Mouse (Mus musculus) forebrain, postnatal 0 days (tissue): Measurements from ENCODE around the gene Dync1h1. TPM values are rescaled to one million over a fixed set of nuclear protein-coding genes. Genes with fewer than 3 reads are reported as not detected.

Experiments
- ATAC-seq: fragments of 200-750 bp; cut with Nextera tagmentation; 2 replicates; pipeline ENCODE4 v1.8.0; 2017; ENCODE audit warnings: mild to moderate bottlenecking, moderate library complexity
- DNase-seq: peaks from one replicate; pipeline ENCODE4 v3.0.0-alpha.2; 2015
- H3K27ac ChIP-seq: fragments of 300-500 bp; sonication (generic); 2 replicates; pipeline ENCODE4 v1.5.1; 2014; ENCODE audit warnings: low read depth, mild to moderate bottlenecking, antibody characterized with exemption, low read length, moderate library complexity, mixed read lengths
- H3K27me3 ChIP-seq: fragments of 300-500 bp; sonication (generic); 2 replicates; pipeline ENCODE4 v1.6.1; 2014; ENCODE audit warnings: mild to moderate bottlenecking, low read length, mixed read lengths; ENCODE audit not compliant: insufficient read depth
- H3K36me3 ChIP-seq: fragments of 300-500 bp; sonication (generic); 2 replicates; pipeline ENCODE4 v1.6.1; 2014; ENCODE audit warnings: mild to moderate bottlenecking, moderate library complexity; ENCODE audit not compliant: insufficient read depth
- H3K4me1 ChIP-seq: fragments of 300-500 bp; sonication (generic); 2 replicates; pipeline ENCODE4 v1.6.1; 2014; ENCODE audit warnings: antibody characterized with exemption; ENCODE audit not compliant: insufficient read depth
- H3K4me2 ChIP-seq: fragments of 300-500 bp; sonication (generic); 2 replicates; pipeline ENCODE4 v1.6.1; 2014; ENCODE audit warnings: low read depth, mild to moderate bottlenecking, moderate library complexity
- H3K4me3 ChIP-seq: fragments of 300-500 bp; sonication (generic); 2 replicates; pipeline ENCODE4 v1.5.1; 2014; ENCODE audit warnings: low read depth, low read length, mixed read lengths
- H3K9ac ChIP-seq: fragments of 300-500 bp; sonication (generic); 2 replicates; pipeline ENCODE4 v1.6.1; 2014; ENCODE audit warnings: mild to moderate bottlenecking
- H3K9me3 ChIP-seq: fragments of 300-500 bp; sonication (generic); 2 replicates; pipeline ENCODE4 v1.6.1; 2016; ENCODE audit warnings: low read length
- CTCF ChIP-seq: sonication (generic); IDR thresholded peaks from 2 replicates; pipeline ENCODE4 v1.5.1; 2016; ENCODE audit warnings: antibody characterized with exemption, control low read depth, low read depth
- WGBS: fragments of 180-500 bp; shearing (Covaris S2); extraction: QIAGEN DNeasy Blood & Tissue Kit; methylation state at CpG from one replicate; pipeline ENCODE4 v1.1.7; 2014; 5-methylcytosine and 5-hydroxymethylcytosine counted together
- polyA plus RNA-seq: library from polyadenylated mRNA; unstranded; fragments of >200 nt; fragmentation: Nextera tagmentation; extraction: Ambion mirVana; gene quantifications from 2 replicates; pipeline ENCODE4 v1.2.1, GENCODE M21; 2015
- total RNA-seq: library from RNA; depleted of rRNA; stranded (reverse); fragments of >200 nt; gene quantifications from 2 replicates; pipeline ENCODE4 v1.2.3, GENCODE M21; 2014

The Dync1h1 gene
- total and polyA plus RNA-seq, 2 experiments from 2014 or later = 54.6 to 253 TPM

DNA sequence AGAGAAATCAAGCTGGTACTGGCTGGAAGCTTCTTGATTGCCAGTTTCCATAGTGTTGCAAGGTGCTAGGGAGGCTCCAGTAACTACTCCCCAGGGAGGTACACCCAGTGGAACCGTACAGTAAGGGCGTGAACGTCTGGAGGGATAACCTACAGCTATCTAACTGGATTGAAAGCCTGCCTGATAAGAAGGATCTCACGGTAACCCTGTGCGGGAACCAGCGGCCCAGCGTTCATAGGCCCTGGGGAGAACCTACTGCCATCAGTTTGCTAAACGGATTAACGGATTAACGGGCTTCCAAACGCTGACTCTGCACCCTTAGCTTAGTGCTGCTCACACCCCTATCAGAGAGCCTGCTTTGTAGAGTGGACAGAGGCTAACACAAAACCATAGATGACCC is 37.9 kb upstream of the Dync1h1 start:
- 79% methylated on average over 11 of the region's 11 CpGs for WGBS
- Histone ChIP-seq H3K9me3 (no peaks in the 10 kb centered on the region), H3K4me2 (no peak overlapping the region), H3K27ac (no peak overlapping the region), H3K4me3 (no peak overlapping the region), H3K27me3 (no peaks in the 10 kb centered on the region), H3K4me1 (no peaks in the 10 kb centered on the region), H3K36me3 (peaks cover 50% of the 10 kb centered on the region), H3K9ac (no peak overlapping the region)
- ATAC-seq (no peak), DNase-seq (no peak)
- TF ChIP-seq CTCF = no peak

DNA sequence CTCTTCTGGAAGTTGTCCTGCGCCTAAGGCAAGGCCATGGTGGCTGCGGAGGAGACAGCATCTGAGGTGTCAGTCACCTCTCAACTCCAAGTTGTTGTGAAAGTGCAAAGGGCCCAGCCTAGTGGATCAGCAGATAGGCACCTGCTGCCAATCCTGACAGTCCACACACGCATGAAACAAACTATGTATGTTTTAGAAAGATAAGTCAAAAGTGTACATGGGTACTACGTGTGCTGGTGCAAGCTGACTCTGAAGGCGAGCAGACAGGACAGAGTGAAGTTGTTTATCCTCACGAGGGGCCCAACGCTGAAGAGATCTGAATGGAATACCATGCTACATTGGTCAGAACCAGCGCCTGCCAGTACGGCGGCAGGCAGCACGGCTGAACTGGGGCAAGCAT is 36.4 kb upstream of the Dync1h1 start:
- Histone ChIP-seq H3K9me3 (no peaks in the 10 kb centered on the region), H3K27ac (no peak overlapping the region), H3K4me3 (no peak overlapping the region), H3K36me3 (peaks cover 61% of the 10 kb centered on the region), H3K4me2 (no peak overlapping the region), H3K27me3 (no peaks in the 10 kb centered on the region), H3K4me1 (no peaks in the 10 kb centered on the region), H3K9ac (no peak overlapping the region)
- 93% methylated on average over 11 of the region's 11 CpGs for WGBS
- DNase-seq (no peak), ATAC-seq (no peak)
- TF ChIP-seq CTCF = no peak

DNA sequence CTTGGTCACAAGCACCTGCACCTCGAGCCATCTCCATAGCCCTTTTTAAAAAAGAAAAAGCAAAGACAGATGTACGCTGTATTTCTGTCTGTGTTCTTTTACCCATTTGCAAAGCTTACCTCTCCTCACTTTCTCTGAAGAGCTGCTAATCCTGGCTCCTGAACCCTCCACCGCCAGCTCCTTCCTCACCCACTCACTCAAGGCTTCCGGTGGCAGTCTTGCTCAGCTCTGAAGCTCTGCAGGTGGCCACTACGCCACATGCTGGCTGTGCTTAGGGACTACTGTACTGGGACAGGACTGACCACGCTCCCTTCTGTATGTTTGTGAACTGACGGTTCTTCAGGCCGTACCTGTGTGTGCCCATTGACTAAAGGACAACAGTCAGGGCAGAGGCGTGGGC is 34.9 kb upstream of the Dync1h1 start:
- DNase-seq = no peak
- no peaks in the 10 kb centered on the region for H3K27me3 ChIP-seq
- no peak for TF ChIP-seq CTCF
- H3K36me3 ChIP-seq = peaks cover 71% of the 10 kb centered on the region
- 93% methylated on average over 9 of the region's 9 CpGs for WGBS
- no peak for ATAC-seq
- H3K4me2 ChIP-seq = no peak overlapping the region
- H3K9ac ChIP-seq = no peak overlapping the region
- H3K27ac ChIP-seq = no peak overlapping the region
- H3K4me3 ChIP-seq = no peak overlapping the region
- no peaks in the 10 kb centered on the region for H3K9me3 ChIP-seq
- H3K4me1 ChIP-seq = no peaks in the 10 kb centered on the region

DNA sequence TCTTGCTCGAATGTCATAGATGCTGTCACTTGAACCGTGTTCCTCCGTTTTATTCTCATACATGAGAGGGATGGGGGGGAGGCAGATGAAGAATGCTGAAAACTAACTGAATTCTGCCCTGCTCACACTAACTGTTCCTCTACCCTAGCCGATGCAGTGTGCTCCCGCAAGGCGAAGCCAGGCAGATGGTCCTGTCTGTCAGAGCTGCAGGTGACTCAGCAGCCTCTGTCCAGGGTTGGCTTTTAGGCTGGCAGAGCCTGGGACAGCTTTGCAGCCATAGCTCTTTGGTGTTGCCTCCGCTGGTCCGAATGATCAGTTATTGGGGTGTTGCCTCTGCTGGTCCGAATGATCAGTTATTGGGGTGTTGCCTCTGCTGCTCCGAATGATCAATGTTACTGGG is 30.2 kb upstream of the Dync1h1 start:
- Histone ChIP-seq H3K36me3 (peaks cover 64% of the 10 kb centered on the region), H3K27ac (no peak overlapping the region)

DNA sequence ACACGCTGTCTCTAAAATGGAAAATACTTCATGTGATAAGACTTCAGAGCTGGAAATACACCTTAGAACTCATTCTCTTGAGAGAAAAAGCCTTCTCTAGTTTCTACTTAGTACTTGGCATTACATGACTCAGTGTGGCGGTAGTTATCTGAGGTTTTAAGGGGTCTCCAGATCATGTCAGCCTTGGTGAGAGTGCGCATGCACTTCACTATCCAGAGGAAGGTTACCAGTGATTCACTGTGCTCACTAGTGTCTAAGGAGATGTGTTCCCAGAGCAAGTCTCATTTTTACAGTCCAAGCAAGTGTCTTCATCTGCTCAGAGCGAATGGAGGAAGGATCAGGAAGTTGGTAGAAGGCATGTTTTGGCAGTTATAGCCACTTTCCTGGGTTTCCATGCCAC is 28.9 kb upstream of the Dync1h1 start:
- H3K4me3 ChIP-seq = no peak overlapping the region
- no peaks in the 10 kb centered on the region for H3K9me3 ChIP-seq
- H3K4me2 ChIP-seq = no peak overlapping the region
- no peak for TF ChIP-seq CTCF
- ATAC-seq (no peak), DNase-seq (no peak)
- no peaks in the 10 kb centered on the region for H3K4me1 ChIP-seq
- WGBS = 96% methylated on average over 4 of the region's 4 CpGs
- peaks cover 57% of the 10 kb centered on the region for H3K36me3 ChIP-seq
- no peak overlapping the region for H3K27ac ChIP-seq
- no peaks in the 10 kb centered on the region for H3K27me3 ChIP-seq
- no peak overlapping the region for H3K9ac ChIP-seq

More for the DNA sequence above, 30.2 kb upstream of the Dync1h1 start:
- Histone ChIP-seq H3K9ac (no peak overlapping the region), H3K4me1 (no peaks in the 10 kb centered on the region), H3K27me3 (no peaks in the 10 kb centered on the region), H3K9me3 (no peaks in the 10 kb centered on the region), H3K4me3 (no peak overlapping the region), H3K4me2 (no peak overlapping the region)
- no peak for DNase-seq
- no peak for ATAC-seq
- TF ChIP-seq CTCF = no peak
- WGBS = 93% methylated on average over 10 of the region's 10 CpGs

DNA sequence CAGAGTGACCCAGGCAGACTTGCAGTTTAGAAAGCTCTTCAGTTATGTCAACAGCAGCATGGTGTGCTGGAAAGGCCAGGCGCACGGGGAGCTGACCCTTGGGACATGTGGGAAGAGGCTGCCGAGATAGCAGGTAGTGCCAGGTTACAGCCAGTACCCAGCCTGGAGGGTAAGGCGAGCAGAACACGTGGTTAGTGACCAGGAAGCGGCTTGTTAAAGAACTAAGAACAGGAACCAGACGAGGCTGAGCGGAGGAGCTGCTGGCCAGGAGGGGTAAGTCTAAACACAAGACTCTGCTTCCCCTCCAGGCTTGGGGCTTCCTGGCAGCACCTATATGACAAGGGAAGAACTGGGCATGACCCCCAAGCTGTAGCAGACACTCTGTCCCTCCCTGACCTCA is 27.6 kb upstream of the Dync1h1 start:
- Histone ChIP-seq H3K36me3 (peaks cover 44% of the 10 kb centered on the region), H3K4me2 (no peak overlapping the region), H3K9ac (no peak overlapping the region), H3K4me3 (no peak overlapping the region), H3K27me3 (no peaks in the 10 kb centered on the region), H3K9me3 (no peaks in the 10 kb centered on the region), H3K4me1 (no peaks in the 10 kb centered on the region), H3K27ac (no peak overlapping the region)
- DNase-seq (no peak), ATAC-seq (no peak)
- no peak for TF ChIP-seq CTCF
- WGBS = 91% methylated on average over 8 of the region's 8 CpGs

DNA sequence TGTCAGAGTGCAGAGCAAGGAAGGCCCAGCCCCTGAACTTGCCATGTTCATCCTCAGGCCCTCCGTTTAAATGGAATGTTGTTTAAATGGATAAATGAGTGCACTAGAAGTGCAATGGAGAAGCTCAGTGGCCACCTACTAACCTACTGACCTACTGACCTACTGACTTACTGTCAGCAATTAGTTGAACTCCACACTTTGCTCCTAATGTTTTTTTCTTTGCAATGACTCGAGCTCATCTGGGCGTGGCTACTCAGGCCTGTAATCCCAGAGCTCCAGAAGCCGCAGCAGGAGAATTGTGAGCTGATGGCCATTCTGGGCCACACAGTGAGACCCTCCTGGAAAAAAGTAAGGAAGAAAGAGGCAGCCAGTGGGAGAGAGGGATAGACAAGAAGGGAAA is 25.3 kb upstream of the Dync1h1 start:
- no peaks in the 10 kb centered on the region for H3K4me1 ChIP-seq
- no peak overlapping the region for H3K4me3 ChIP-seq
- no peak for ATAC-seq
- H3K9me3 ChIP-seq = no peaks in the 10 kb centered on the region
- H3K36me3 ChIP-seq = peaks cover 34% of the 10 kb centered on the region
- H3K4me2 ChIP-seq = no peak overlapping the region
- H3K27me3 ChIP-seq = no peaks in the 10 kb centered on the region
- 74% methylated on average over 4 of the region's 4 CpGs for WGBS
- no peak overlapping the region for H3K27ac ChIP-seq
- TF ChIP-seq CTCF = no peak
- DNase-seq = no peak
- no peak overlapping the region for H3K9ac ChIP-seq

DNA sequence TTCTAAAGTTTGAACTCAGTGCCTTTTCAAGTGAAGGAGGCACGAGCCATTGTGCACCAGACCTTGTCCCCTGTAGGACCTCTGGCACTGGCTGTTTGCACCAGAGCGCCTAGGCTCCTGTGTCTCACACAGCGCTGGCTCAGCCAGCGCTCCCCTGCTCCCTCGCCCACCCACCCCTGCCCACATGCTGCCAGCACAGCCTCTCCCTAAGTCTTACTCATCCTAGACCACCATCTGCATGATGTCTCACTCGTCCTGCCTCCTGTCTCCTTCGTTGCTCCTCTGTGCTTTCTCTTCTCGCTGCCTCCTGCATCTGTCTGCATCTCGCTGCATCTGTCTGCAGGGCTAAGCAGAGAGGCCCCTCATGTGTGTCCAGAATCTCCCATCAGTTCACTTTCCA is 22.9 kb upstream of the Dync1h1 start:
- Histone ChIP-seq H3K9ac (no peak overlapping the region), H3K27ac (no peak overlapping the region), H3K4me1 (no peaks in the 10 kb centered on the region), H3K4me2 (no peak overlapping the region), H3K27me3 (no peaks in the 10 kb centered on the region), H3K36me3 (peaks cover 22% of the 10 kb centered on the region), H3K4me3 (no peak overlapping the region), H3K9me3 (no peaks in the 10 kb centered on the region)
- DNase-seq (no peak), ATAC-seq (no peak)
- WGBS = 91% methylated on average over 9 of the region's 9 CpGs
- no peak for TF ChIP-seq CTCF
